Mouse (Mus musculus) ovary, postnatal 14 days (tissue): ENCODE measurements around the gene March6.

ENCODE experiments used
- DNase-seq: peaks from one replicate; pipeline ENCODE4 v3.0.0; 2022; ENCODE audit warnings: low spot score

March6 gene

GRCm38 (mm10) chr15:31511406-31511771 is 19.5 kb downstream of the March6 start:
- DNase-seq: no peak

- no peak for DNase-seq
Measured at GRCm38 (mm10) chr15:31510477-31511405, 20.1 kb downstream of the March6 start.

- no peak for DNase-seq
Measured at GRCm38 (mm10) chr15:31505082-31505481, 25.8 kb downstream of the March6 start.

- no peak for DNase-seq
Measured at GRCm38 (mm10) chr15:31503447-31503846, 27.4 kb downstream of the March6 start.

GRCm38 (mm10) chr15:31502996-31503395 is 27.9 kb downstream of the March6 start:
- no peak for DNase-seq

- no peak for DNase-seq
Measured at GRCm38 (mm10) chr15:31502313-31502712, 28.5 kb downstream of the March6 start.

- DNase-seq: no peak
Measured at GRCm38 (mm10) chr15:31494803-31495202, 36.0 kb downstream of the March6 start.

GRCm38 (mm10) chr15:31494310-31494709 is 36.5 kb downstream of the March6 start:
- DNase-seq: no peak

GRCm38 (mm10) chr15:31487407-31487806 is 43.4 kb downstream of the March6 start:
- DNase-seq: no peak

GRCm38 (mm10) chr15:31476678-31477077 is 54.2 kb downstream of the March6 start:
- no peak for DNase-seq

GRCm38 (mm10) chr15:31472645-31473574 is 57.9 kb downstream of the March6 start:
- DNase-seq: no peak

GRCm38 (mm10) chr15:31471529-31471928 is 59.3 kb downstream of the March6 start:
- DNase-seq: no peak

GRCm38 (mm10) chr15:31469497-31469896 is 61.4 kb downstream of the March6 start:
- DNase-seq: no peak

- no peak for DNase-seq
Measured at GRCm38 (mm10) chr15:31468806-31469205, 62.0 kb downstream of the March6 start.

GRCm38 (mm10) chr15:31466749-31467148 is 64.1 kb downstream of the March6 start:
- no peak for DNase-seq

- DNase-seq: no peak
Measured at GRCm38 (mm10) chr15:31466295-31466694, 64.6 kb downstream of the March6 start.

GRCm38 (mm10) chr15:31465806-31466205 is 65.0 kb downstream of the March6 start:
- no peak for DNase-seq

GRCm38 (mm10) chr15:31460571-31460970 is 70.3 kb downstream of the March6 start:
- DNase-seq: no peak

- DNase-seq: no peak
Measured at GRCm38 (mm10) chr15:31458081-31458480, 72.8 kb downstream of the March6 start.

GRCm38 (mm10) chr15:31456381-31456780 is 74.5 kb downstream of the March6 start:
- DNase-seq: no peak

- no peak for DNase-seq
Measured at GRCm38 (mm10) chr15:31454861-31455295, 76.0 kb downstream of the March6 start.

- no peak for DNase-seq
Measured at GRCm38 (mm10) chr15:31454096-31454860, 76.6 kb downstream of the March6 start.
